Mouse (Mus musculus) brain, embryonic 18.5 days (tissue): ENCODE results near the gene Tenm3.

Source experiments
- DNase-seq: peaks from one replicate; pipeline ENCODE4 v3.0.0-alpha.2; 2012; ENCODE audit warnings: low read depth, low spot score

Tenm3 gene

GRCm38 (mm10) chr8:48281855-48282254 lies 561.9 kb downstream of the Tenm3 start:
- DNase-seq: no peak

- DNase-seq: no peak
These were observed 564.4 kb downstream of the Tenm3 start for GRCm38 (mm10) chr8:48279360-48279759.

- no peak for DNase-seq
These were observed 565.6 kb downstream of the Tenm3 start for GRCm38 (mm10) chr8:48277986-48278635.

GRCm38 (mm10) chr8:48275066-48275465 lies 568.7 kb downstream of the Tenm3 start:
- no peak for DNase-seq

GRCm38 (mm10) chr8:48274566-48274965 lies 569.2 kb downstream of the Tenm3 start:
- DNase-seq: no peak

GRCm38 (mm10) chr8:48268638-48269037 lies 575.1 kb downstream of the Tenm3 start:
- DNase-seq: no peak

GRCm38 (mm10) chr8:48260265-48260664 lies 583.5 kb downstream of the Tenm3 start:
- DNase-seq: no peak

- no peak for DNase-seq
These were observed 583.9 kb downstream of the Tenm3 start for GRCm38 (mm10) chr8:48259832-48260231.

GRCm38 (mm10) chr8:48243876-48244275 lies 599.9 kb downstream of the Tenm3 start:
- DNase-seq: no peak

GRCm38 (mm10) chr8:48240917-48241531 lies 602.7 kb downstream of the Tenm3 start:
- DNase-seq: no peak

GRCm38 (mm10) chr8:48236968-48237367 lies 606.8 kb downstream of the Tenm3 start:
- DNase-seq: no peak

- DNase-seq: no peak
These were observed 610.8 kb downstream of the Tenm3 start for GRCm38 (mm10) chr8:48232927-48233326.

GRCm38 (mm10) chr8:48231882-48232281 lies 611.9 kb downstream of the Tenm3 start:
- DNase-seq: no peak

GRCm38 (mm10) chr8:48231389-48231788 lies 612.4 kb downstream of the Tenm3 start:
- DNase-seq: no peak

- DNase-seq: no peak
These were observed 615.1 kb downstream of the Tenm3 start for GRCm38 (mm10) chr8:48228676-48229075.

GRCm38 (mm10) chr8:48224753-48225152 lies 619.0 kb downstream of the Tenm3 start:
- no peak for DNase-seq

GRCm38 (mm10) chr8:48222429-48222769 lies 621.4 kb downstream of the Tenm3 start:
- peak; percentile 72 for DNase-seq

GRCm38 (mm10) chr8:48221724-48222428 lies 621.9 kb downstream of the Tenm3 start:
- DNase-seq: no peak

- no peak for DNase-seq
These were observed 622.4 kb downstream of the Tenm3 start for GRCm38 (mm10) chr8:48221304-48221703.

GRCm38 (mm10) chr8:48220529-48221181 lies 623.1 kb downstream of the Tenm3 start:
- no peak for DNase-seq

GRCm38 (mm10) chr8:48215071-48215501 lies 628.7 kb downstream of the Tenm3 start:
- DNase-seq: no peak

GRCm38 (mm10) chr8:48214386-48214785 lies 629.4 kb downstream of the Tenm3 start:
- no peak for DNase-seq
